Mouse (Mus musculus): ENCODE measurements around the gene Kcnh1. TPM values are rescaled to one million over a fixed set of nuclear protein-coding genes. Genes with fewer than 3 reads are reported as not detected.
A peak's percentile ranks its signal among the peaks of the same experiment; 100 is the strongest.

Kcnh1 gene
- total RNA-seq, 2 experiments from 2014 or later: 24.0 to 27.2 TPM

- DNase-seq (ENCODE audit: low spot score in 2 of 2): no peak
These were observed 210.4 kb downstream of the Kcnh1 start for GRCm38 (mm10) chr1:192400991-192401390.

- DNase-seq (ENCODE audit: low spot score in 2 of 2): no peak
These were observed 212.5 kb downstream of the Kcnh1 start for GRCm38 (mm10) chr1:192402911-192403704.

GRCm38 (mm10) chr1:192405136-192405535 is 214.6 kb downstream of the Kcnh1 start:
- no peak for DNase-seq (ENCODE audit: low spot score in 2 of 2)

GRCm38 (mm10) chr1:192406589-192406988 is 216.0 kb downstream of the Kcnh1 start:
- DNase-seq (ENCODE audit: low spot score in 2 of 2): no peak

DNA sequence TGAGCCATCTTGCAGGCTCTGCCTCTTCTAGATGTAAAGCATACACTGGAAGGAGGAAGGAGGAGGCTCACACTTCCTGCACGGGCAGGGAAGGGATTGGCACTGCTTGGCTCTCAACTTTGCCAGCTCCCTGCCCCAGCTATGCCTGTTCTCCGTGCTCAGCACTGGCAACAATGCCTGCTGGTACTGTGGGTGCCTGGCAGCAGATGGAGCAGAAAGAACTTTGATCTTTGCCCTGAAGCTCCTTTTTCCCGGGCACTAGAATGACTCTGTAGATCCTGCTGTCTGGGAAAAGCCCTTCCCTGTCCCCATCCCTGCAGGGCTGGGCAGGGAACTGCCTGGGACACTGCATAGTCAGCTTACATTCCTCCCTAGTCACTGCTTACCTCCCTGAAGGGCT is 225.2 kb downstream of the Kcnh1 start:
- DNase-seq (ENCODE audit: low spot score in 2 of 2): no peak

DNA sequence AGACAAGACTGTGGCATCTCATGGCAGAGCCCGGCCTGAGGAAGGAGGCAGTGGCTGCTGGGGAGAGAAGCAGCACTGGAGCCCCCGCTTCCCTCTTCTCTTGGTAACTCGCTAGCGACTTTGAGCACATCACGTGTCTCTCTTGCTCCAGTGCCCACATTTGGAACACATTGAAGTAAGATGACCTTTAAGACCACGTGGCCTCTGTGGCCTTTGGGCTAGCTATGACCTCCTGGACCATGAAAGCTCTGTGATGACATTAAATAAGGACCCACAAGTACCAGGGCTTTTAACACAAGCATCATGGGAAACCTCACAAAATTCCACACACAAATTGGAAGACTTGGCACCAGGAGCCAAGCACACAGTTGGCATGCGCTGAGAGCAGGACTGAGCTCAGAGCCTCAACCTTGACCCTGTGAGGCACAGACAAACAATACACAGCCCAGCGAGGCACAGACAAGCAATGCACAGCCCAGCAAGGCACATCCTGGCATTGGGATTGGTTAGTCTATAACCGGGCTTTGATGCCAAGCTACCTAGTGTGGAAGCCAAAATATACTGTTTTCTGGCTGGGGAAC is 225.8 kb downstream of the Kcnh1 start:
- DNase-seq (ENCODE audit: low spot score in 2 of 2): no peak

- no peak for DNase-seq (ENCODE audit: low spot score in 2 of 2)
These were observed 228.6 kb downstream of the Kcnh1 start for GRCm38 (mm10) chr1:192419176-192419575.

DNA sequence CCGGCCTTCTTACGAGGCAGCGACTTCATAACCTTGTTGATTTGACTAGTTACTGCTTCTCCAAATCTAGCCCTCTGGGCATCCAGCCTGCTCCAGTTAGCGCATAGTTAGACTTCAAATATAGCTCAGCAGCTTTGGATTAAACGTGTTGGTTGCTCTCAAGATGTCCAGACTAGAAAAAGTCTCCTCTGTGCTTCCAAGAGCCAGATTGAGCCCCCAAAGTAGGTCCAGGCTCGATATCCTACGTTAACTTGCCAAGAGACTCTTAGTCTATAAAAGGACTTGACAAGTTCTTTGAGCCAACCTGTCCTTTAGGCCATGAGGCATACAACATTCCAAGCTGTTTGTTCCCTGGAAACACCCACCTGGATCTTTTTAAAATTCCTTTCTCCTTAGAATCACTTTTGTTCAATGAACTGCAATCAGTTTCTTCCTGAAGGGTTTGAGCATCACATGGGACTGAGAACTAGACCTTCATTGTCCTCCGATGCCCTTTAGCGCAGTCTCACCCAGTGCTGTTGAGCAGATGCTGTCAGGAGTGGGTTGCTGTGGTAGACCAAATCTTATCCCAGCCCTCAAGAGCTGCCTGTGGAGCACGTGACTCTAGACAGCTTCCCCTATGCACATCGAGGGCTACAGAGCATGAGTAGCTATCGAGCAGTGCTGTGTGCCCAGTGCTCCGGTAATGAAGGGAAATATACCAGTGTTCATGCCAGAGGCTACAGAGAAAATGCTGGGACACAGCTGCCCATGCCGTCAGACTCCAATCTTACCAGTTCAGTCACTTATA is 231.0 kb downstream of the Kcnh1 start:
- no peak for DNase-seq (ENCODE audit: low spot score in 2 of 2)

GRCm38 (mm10) chr1:192431423-192431822 is 240.8 kb downstream of the Kcnh1 start:
- peak in 1 of 2 experiments; percentile 34 for DNase-seq (ENCODE audit: low spot score in 2 of 2)

GRCm38 (mm10) chr1:192435503-192435902 is 244.9 kb downstream of the Kcnh1 start:
- DNase-seq (ENCODE audit: low spot score in 2 of 2): no peak

- DNase-seq (ENCODE audit: low spot score in 2 of 2): no peak
These were observed 248.7 kb downstream of the Kcnh1 start for GRCm38 (mm10) chr1:192439151-192439837.

DNA sequence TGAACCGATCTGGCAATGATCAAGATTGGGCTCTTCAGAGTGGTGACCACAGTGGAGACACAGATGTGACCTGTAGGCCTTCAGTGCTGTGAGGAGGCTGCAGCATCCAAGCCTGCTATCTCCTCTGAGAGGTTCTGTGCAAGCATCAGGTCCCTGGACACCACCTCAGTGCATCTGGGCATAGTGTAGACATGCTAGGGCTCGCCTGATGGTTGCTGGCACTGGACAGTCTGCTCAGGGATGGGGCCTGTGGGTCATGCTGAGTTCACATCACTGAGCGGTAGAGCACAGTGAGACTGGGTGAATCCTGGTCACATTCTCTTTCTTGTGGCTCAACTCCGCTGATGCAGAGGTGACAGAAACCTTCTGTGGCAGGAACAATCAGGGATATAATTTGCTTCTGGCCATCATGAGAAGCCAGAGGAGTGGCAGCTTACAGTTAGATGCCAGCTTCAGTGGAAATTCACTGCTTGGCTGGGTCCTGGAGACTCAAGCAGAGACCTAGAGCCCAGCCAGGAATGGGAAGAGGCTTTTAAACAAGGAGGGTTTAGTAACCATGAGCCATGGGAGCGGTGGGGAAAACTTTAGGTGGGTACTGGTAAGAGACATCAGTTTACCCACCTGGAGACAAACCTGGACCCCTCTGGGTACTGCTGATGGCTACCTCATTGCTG is 252.3 kb downstream of the Kcnh1 start:
- no peak for DNase-seq (ENCODE audit: low spot score in 2 of 2)

DNA sequence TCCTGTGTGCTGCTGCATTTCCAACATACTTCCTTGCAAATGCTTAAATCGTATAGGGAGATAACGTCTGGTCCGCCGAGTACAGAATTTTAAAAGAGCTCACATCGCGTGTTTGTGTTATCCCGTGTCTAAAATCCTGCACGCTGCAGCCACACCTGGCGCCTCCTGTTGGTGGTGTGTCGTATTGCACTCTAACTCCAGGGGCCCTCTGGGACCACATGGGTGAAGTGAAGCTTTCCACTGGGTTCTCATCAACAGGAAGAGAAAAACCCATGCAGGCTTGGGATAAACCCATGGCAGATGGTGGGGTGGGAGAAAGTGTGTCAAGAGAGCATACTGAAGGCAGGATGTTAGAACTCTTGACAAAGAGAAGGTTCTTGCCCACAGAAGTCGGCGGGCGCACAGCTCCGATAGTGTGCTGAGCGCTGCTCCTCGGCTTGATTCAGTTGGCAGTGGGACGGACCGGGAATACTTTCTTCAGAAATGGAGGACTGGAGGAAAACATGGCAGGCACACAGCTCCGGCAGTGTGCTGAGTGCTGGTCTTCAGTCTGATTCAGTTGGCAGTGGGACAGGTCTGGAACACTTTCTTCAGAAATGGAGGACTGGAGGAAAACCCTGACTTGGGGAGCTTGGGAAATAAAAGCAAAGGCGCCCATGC is 253.6 kb downstream of the Kcnh1 start:
- DNase-seq (ENCODE audit: low spot score in 2 of 2): no peak

GRCm38 (mm10) chr1:192444658-192445447 is 254.3 kb downstream of the Kcnh1 start:
- peak; percentile 46 to 64 for DNase-seq (ENCODE audit: low spot score in 2 of 2)

- DNase-seq (ENCODE audit: low spot score in 2 of 2): no peak
These were observed 255.6 kb downstream of the Kcnh1 start for GRCm38 (mm10) chr1:192446158-192446557.

DNA sequence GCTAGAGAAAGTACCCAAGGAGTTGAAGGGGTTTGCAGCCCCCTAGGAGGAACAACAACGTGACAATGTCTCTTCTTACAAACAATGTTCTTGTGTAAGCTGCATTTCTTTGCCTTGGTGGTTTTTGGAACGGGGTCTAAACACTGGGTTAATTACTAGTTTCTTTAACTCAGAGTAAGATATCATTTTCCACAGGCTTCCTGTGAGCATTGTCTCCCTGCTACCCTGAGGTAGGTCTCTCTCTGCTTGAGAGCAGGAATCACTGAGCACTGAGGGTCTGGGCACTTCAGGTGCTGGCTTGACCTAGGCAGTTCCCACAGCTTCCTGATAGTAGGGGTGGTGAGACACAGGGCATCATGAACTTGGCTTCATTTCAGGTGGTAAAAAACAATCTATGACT is 257.1 kb downstream of the Kcnh1 start:
- DNase-seq (ENCODE audit: low spot score in 2 of 2): no peak

DNA sequence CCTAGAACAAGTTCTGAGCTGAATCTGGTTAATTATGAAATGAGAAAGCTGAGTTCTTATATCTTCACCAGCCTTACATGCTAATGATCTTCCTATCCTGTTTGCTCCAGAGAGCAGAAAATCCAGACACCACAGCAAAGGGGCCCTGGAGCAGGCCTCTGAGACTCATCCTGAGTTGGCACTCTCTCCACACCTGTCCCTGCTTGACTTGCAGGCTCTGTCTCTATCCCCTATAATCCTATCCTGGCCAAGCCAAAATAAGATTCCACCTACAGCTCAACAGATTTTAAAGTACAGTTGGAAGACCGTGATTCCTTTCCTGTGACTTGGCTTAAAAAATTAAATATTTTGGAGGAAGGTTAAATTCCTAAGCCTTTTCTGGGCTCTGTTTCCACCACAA is 257.9 kb downstream of the Kcnh1 start:
- DNase-seq (ENCODE audit: low spot score in 2 of 2): no peak

- DNase-seq (ENCODE audit: low spot score in 2 of 2): no peak
These were observed 259.2 kb downstream of the Kcnh1 start for GRCm38 (mm10) chr1:192449572-192450351.

- no peak for DNase-seq (ENCODE audit: low spot score in 2 of 2)
These were observed 259.9 kb downstream of the Kcnh1 start for GRCm38 (mm10) chr1:192450425-192450824.
